Mouse (Mus musculus) lung, postnatal 0 days (tissue): ENCODE results near the gene Gbf1. TPM values are rescaled to one million over a fixed set of nuclear protein-coding genes. Genes with fewer than 3 reads are reported as not detected.

ENCODE experiments used
- ATAC-seq: fragments of 200-750 bp; cut with Nextera tagmentation; 2 replicates; pipeline ENCODE4 v1.8.0; 2017; ENCODE audit warnings: moderate library complexity
- DNase-seq: peaks from one replicate; pipeline ENCODE4 v3.0.0-alpha.2; 2016; ENCODE audit warnings: low spot score
- H3K27ac ChIP-seq: fragments of 300-500 bp; sonication (generic); 2 replicates; pipeline ENCODE4 v1.5.1; 2014; ENCODE audit warnings: antibody characterized with exemption, mild to moderate bottlenecking, low read length, mixed read lengths
- H3K27me3 ChIP-seq: fragments of 300-500 bp; sonication (generic); replicated peaks from 2 replicates; pipeline ENCODE4 v1.6.1; 2014; ENCODE audit warnings: low read length, mixed read lengths; ENCODE audit not compliant: insufficient read depth
- H3K36me3 ChIP-seq: fragments of 300-500 bp; sonication (generic); 2 replicates; pipeline ENCODE4 v1.6.1; 2014; ENCODE audit warnings: low read length, mixed read lengths; ENCODE audit not compliant: insufficient read depth
- H3K4me1 ChIP-seq: fragments of 300-500 bp; sonication (generic); 2 replicates; pipeline ENCODE4 v1.6.1; 2014; ENCODE audit warnings: antibody characterized with exemption, low read depth, low read length, mixed read lengths; ENCODE audit not compliant: insufficient read depth
- H3K4me2 ChIP-seq: fragments of 300-500 bp; sonication (generic); replicated peaks from 2 replicates; pipeline ENCODE4 v1.6.1; 2014; ENCODE audit warnings: low read depth, mild to moderate bottlenecking, low read length, moderate library complexity, mixed read lengths
- H3K4me3 ChIP-seq: fragments of 300-500 bp; sonication (generic); 2 replicates; pipeline ENCODE4 v1.5.1; 2014; ENCODE audit warnings: low read depth, low read length
- H3K9ac ChIP-seq: fragments of 300-500 bp; sonication (generic); replicated peaks from 2 replicates; pipeline ENCODE4 v1.6.1; 2014; ENCODE audit warnings: low read depth, mild to moderate bottlenecking
- H3K9me3 ChIP-seq: fragments of 300-500 bp; sonication (generic); 2 replicates; pipeline ENCODE4 v1.6.1; 2016; ENCODE audit warnings: low read length, mixed read lengths
- CTCF ChIP-seq: IDR thresholded peaks from 2 replicates; pipeline ENCODE4 v1.5.1; 2016; ENCODE audit warnings: antibody characterized with exemption, mild to moderate bottlenecking
- EP300 ChIP-seq: IDR thresholded peaks from 2 replicates; pipeline ENCODE4 v1.6.1; 2016; ENCODE audit warnings: antibody characterized with exemption, mild to moderate bottlenecking, control low read depth
- WGBS: fragments of 180-500 bp; shearing (Covaris S2); extraction: QIAGEN DNeasy Blood & Tissue Kit; methylation state at CpG from one replicate; pipeline ENCODE4 v1.1.7; 2014; 5-methylcytosine and 5-hydroxymethylcytosine counted together
- polyA plus RNA-seq: library from polyadenylated mRNA; unstranded; fragments of >200 nt; fragmentation: Nextera tagmentation; extraction: Ambion mirVana; gene quantifications from 2 replicates; pipeline ENCODE4 v1.2.1, GENCODE M21; 2015

Gene Gbf1
- polyA plus RNA-seq, 1 experiment from 2014 or later = 32.1 TPM

- H3K4me1 ChIP-seq = peaks cover 18% of the 10 kb centered on the region; the same call in 1 of the 2 replicates
- H3K4me3 ChIP-seq = peak within 1 kb of the TSS; percentile 28; the same call in 1 of the 2 replicates
- no peak within 1 kb of the TSS for H3K9ac ChIP-seq
- 3% methylated on average over 31 of the region's 31 CpGs for WGBS
- H3K36me3 ChIP-seq = no peaks in the 10 kb centered on the region
- ATAC-seq (peak; percentile 76), DNase-seq (peak; percentile 72)
- H3K27me3 ChIP-seq = peaks cover 36% of the 10 kb centered on the region
- TF ChIP-seq EP300 = no peak
- no peak for TF ChIP-seq CTCF
- peak within 1 kb of the TSS; percentile 50 for H3K4me2 ChIP-seq
- no peak within 1 kb of the TSS for H3K27ac ChIP-seq
- no peaks in the 10 kb centered on the region for H3K9me3 ChIP-seq
Observed at GRCm38 (mm10) chr19:46131694-46132525, 20.4 kb upstream of the Gbf1 start, which contains the start of gene Elovl3. Gene Elovl3 (plus strand): TSS chr19:46131897.

- Histone ChIP-seq H3K27me3 (peaks cover 38% of the 10 kb centered on the region), H3K36me3 (no peaks in the 10 kb centered on the region), H3K4me1 (peaks cover 18% of the 10 kb centered on the region; the same call in 1 of the 2 replicates), H3K4me3 (no peak overlapping the region), H3K9me3 (no peaks in the 10 kb centered on the region), H3K4me2 (no peak overlapping the region), H3K27ac (no peak overlapping the region), H3K9ac (no peak overlapping the region)
- peak; percentile 9 for DNase-seq
- no peak for ATAC-seq
- WGBS = 44% methylated on average over 6 of the region's 6 CpGs
- TF ChIP-seq CTCF = no peak
- TF ChIP-seq EP300 = no peak
Observed at GRCm38 (mm10) chr19:46132577-46132976, 19.7 kb upstream of the Gbf1 start.

- Histone ChIP-seq H3K4me3 (peak overlapping the region; percentile 56), H3K9ac (no peak overlapping the region), H3K9me3 (no peaks in the 10 kb centered on the region), H3K4me1 (peaks cover 18% of the 10 kb centered on the region; the same call in 1 of the 2 replicates), H3K27ac (no peak overlapping the region), H3K4me2 (peak overlapping the region; percentile 99), H3K36me3 (no peaks in the 10 kb centered on the region), H3K27me3 (peaks cover 38% of the 10 kb centered on the region)
- TF ChIP-seq EP300 (no peak), CTCF (peak; percentile 99)
- DNase-seq = peak; percentile 91
- ATAC-seq = peak; percentile 71
- WGBS = 2% methylated on average over 12 of the region's 12 CpGs
Observed at GRCm38 (mm10) chr19:46135297-46135696, 17.0 kb upstream of the Gbf1 start.

- ATAC-seq = peak; percentile 41
- Histone ChIP-seq H3K36me3 (no peaks in the 10 kb centered on the region), H3K9me3 (no peaks in the 10 kb centered on the region), H3K4me2 (peak overlapping the region; percentile 99), H3K9ac (peak overlapping the region; percentile 19; the same call in 1 of the 2 replicates), H3K4me3 (peak overlapping the region; percentile 56), H3K4me1 (peaks cover 18% of the 10 kb centered on the region; the same call in 1 of the 2 replicates), H3K27ac (no peak overlapping the region), H3K27me3 (peaks cover 38% of the 10 kb centered on the region)
- DNase-seq = peak; percentile 46
- peak; percentile 53 for TF ChIP-seq CTCF
- TF ChIP-seq EP300 = no peak
- WGBS = 2% methylated on average over 71 of the region's 79 CpGs
Observed at GRCm38 (mm10) chr19:46135789-46136638, 16.3 kb upstream of the Gbf1 start.

GRCm38 (mm10) chr19:46136639-46137580, 15.4 kb upstream of the Gbf1 start:
- 1% methylated on average over 42 of the region's 49 CpGs for WGBS
- H3K27ac ChIP-seq = no peak overlapping the region
- peak overlapping the region; percentile 99 for H3K4me2 ChIP-seq
- ATAC-seq = peak; percentile 54
- H3K36me3 ChIP-seq = no peaks in the 10 kb centered on the region
- DNase-seq = peak; percentile 82
- peaks cover 16% of the 10 kb centered on the region; the same call in 1 of the 2 replicates for H3K4me1 ChIP-seq
- peak overlapping the region; percentile 56 for H3K4me3 ChIP-seq
- H3K27me3 ChIP-seq = peaks cover 38% of the 10 kb centered on the region
- H3K9ac ChIP-seq = no peak overlapping the region
- TF ChIP-seq EP300 = no peak
- peak; percentile 88 for TF ChIP-seq CTCF
- H3K9me3 ChIP-seq = no peaks in the 10 kb centered on the region
